In genomic region chr12:113220447-113220846, GRCm38 (mm10) we compare ENCODE assay signal across 8 mouse cellular contexts. TPM values are rescaled to one million over a fixed set of nuclear protein-coding genes. Genes with fewer than 3 reads are reported as not detected.
DNase-seq lines count a peak whose midpoint lies in the region; ATAC-seq and TF ChIP-seq lines count a peak whose summit lies in the region.

No protein-coding gene starts in this region.

- TF ChIP-seq EP300 in stomach, postnatal 0 days (optimal IDR thresholded peaks at IDR 0.05), result no peak

- ATAC-seq in Patski, result peak; percentile 61
- ATAC-seq in heart, embryonic 12.5 days (ENCODE audit: insufficient number of reproducible peaks, low FRiP score), result 0 out of 2 replicates have a peak, but pooled peaks have one; percentile 30
- peak; percentile 47 for ATAC-seq in kidney, embryonic 16.5 days (ENCODE audit: low FRiP score, low TSS enrichment)
- peak; percentile 33 for ATAC-seq in liver, embryonic 12.5 days
- ATAC-seq in stomach, postnatal 0 days (ENCODE audit: low FRiP score, low TSS enrichment), result peak; percentile 50

- DNase-seq in 416B (ENCODE audit: low read depth) (peak; percentile 88), Patski (ENCODE audit: low read depth, low spot score) (peak; percentile 34)
- peak; percentile 54 for DNase-seq in embryo, embryonic 11.5 days (ENCODE audit: low read depth, low spot score)
- peak; percentile 58 to 77 for DNase-seq in natural killer cell, adult 2 months (ENCODE audit: low spot score in 2 of 2)
- peak; percentile 64 for DNase-seq in stomach, postnatal 0 days (ENCODE audit: low spot score)

- POLR2A ChIA-PET in Patski (lab: Charles Lee), result no interaction called here

- 0 out of 2 replicates have a peak, but pooled peaks cover 3% of the 10 kb centered on the region for H3K4me1 ChIP-seq in heart, embryonic 12.5 days (replicated peaks)
- H3K4me1 ChIP-seq in kidney, embryonic 16.5 days (ENCODE audit: insufficient read depth, low read length), result no peaks in the 10 kb centered on the region
- H3K4me1 ChIP-seq in liver, embryonic 12.5 days, result no peaks in the 10 kb centered on the region
- H3K4me1 ChIP-seq in stomach, postnatal 0 days (replicated peaks; ENCODE audit: control insufficient read depth, insufficient read depth), result no peaks in the 10 kb centered on the region

- no peak overlapping the region for H3K4me2 ChIP-seq in heart, embryonic 12.5 days
- no peak overlapping the region for H3K4me2 ChIP-seq in kidney, embryonic 16.5 days (replicated peaks; ENCODE audit: low read depth, low read length)
- no peak overlapping the region for H3K4me2 ChIP-seq in liver, embryonic 12.5 days
- H3K4me2 ChIP-seq in stomach, postnatal 0 days (replicated peaks; ENCODE audit: low read depth), result no peak overlapping the region

- in situ Hi-C loops in Patski (cut with MboI; ENCODE audit: low pct_unique_long_range_greater_than_20kb), result loop anchor here (5.0 to 25.0 kb wide), 4 partner anchors 262 to 942 kb away; no protein-coding TSS in a partner anchor

- no peak overlapping the region for H3K4me3 ChIP-seq in heart, embryonic 12.5 days
- no peak overlapping the region for H3K4me3 ChIP-seq in kidney, embryonic 16.5 days (ENCODE audit: low read length)
- no peak overlapping the region for H3K4me3 ChIP-seq in liver, embryonic 12.5 days
- no peak overlapping the region for H3K4me3 ChIP-seq in stomach, postnatal 0 days (ENCODE audit: low read depth, low read length)

- CTCF ChIA-PET in Patski (lab: Charles Lee), result interaction anchor here (0.7 to 1.2 kb wide), 2 partner anchors 13 to 71 kb away, joined by 3 read pairs; no protein-coding TSS in a partner anchor

- TF ChIP-seq CTCF in Patski (IDR thresholded peaks at IDR 0.05), result peak; percentile 75
- peak; percentile 84 for TF ChIP-seq CTCF in stomach, postnatal 0 days (IDR thresholded peaks at IDR 0.05; ENCODE audit: low read depth)

- H3K9me3 ChIP-seq in heart, embryonic 12.5 days (replicated peaks), result no peaks in the 10 kb centered on the region
- no peaks in the 10 kb centered on the region for H3K9me3 ChIP-seq in kidney, embryonic 16.5 days (ENCODE audit: low read length)
- no peaks in the 10 kb centered on the region for H3K9me3 ChIP-seq in liver, embryonic 12.5 days (replicated peaks)
- no peaks in the 10 kb centered on the region for H3K9me3 ChIP-seq in stomach, postnatal 0 days (ENCODE audit: control insufficient read depth, low read length)

- H3K36me3 ChIP-seq in heart, embryonic 12.5 days, result no peaks in the 10 kb centered on the region
- no peaks in the 10 kb centered on the region for H3K36me3 ChIP-seq in kidney, embryonic 16.5 days (ENCODE audit: insufficient read depth, low read length)
- no peaks in the 10 kb centered on the region for H3K36me3 ChIP-seq in liver, embryonic 12.5 days
- H3K36me3 ChIP-seq in stomach, postnatal 0 days (ENCODE audit: control insufficient read depth, insufficient read depth, low read length), result no peaks in the 10 kb centered on the region

- WGBS in heart, embryonic 12.5 days, result 34% methylated on average over 4 of the region's 4 CpGs
- 33% methylated on average over 4 of the region's 4 CpGs for WGBS in kidney, embryonic 16.5 days
- 31% methylated on average over 4 of the region's 4 CpGs for WGBS in liver, embryonic 12.5 days (ENCODE audit: insufficient replicate concordance)
- 38% methylated on average over 4 of the region's 4 CpGs for WGBS in stomach, postnatal 0 days

- H3K9ac ChIP-seq in heart, embryonic 12.5 days, result no peak overlapping the region
- no peak overlapping the region for H3K9ac ChIP-seq in kidney, embryonic 16.5 days (replicated peaks; ENCODE audit: low read length)
- no peak overlapping the region for H3K9ac ChIP-seq in liver, embryonic 12.5 days
- H3K9ac ChIP-seq in stomach, postnatal 0 days (ENCODE audit: low read length), result no peak overlapping the region

- H3K27me3 ChIP-seq in Patski, result no peaks in the 10 kb centered on the region
- H3K27me3 ChIP-seq in heart, embryonic 12.5 days (replicated peaks), result peaks cover 4% of the 10 kb centered on the region
- H3K27me3 ChIP-seq in kidney, embryonic 16.5 days (ENCODE audit: insufficient read depth, low read length), result no peaks in the 10 kb centered on the region
- H3K27me3 ChIP-seq in liver, embryonic 12.5 days (replicated peaks), result no peaks in the 10 kb centered on the region
- no peaks in the 10 kb centered on the region for H3K27me3 ChIP-seq in stomach, postnatal 0 days (ENCODE audit: control insufficient read depth, insufficient read depth, low read length)

- no peak overlapping the region for H3K27ac ChIP-seq in heart, embryonic 12.5 days (ENCODE audit: poor library complexity, severe bottlenecking)
- no peak overlapping the region for H3K27ac ChIP-seq in kidney, embryonic 16.5 days (ENCODE audit: low read length)
- H3K27ac ChIP-seq in liver, embryonic 12.5 days, result no peak overlapping the region
- no peak overlapping the region for H3K27ac ChIP-seq in stomach, postnatal 0 days (replicated peaks)

RNA-seq across cellular contexts. Expression of gene Tmem121, which starts 34.7 kb away (rescaled TPM):
- polyA plus RNA-seq in Patski (2021), result 12.3 TPM
- polyA plus RNA-seq in heart, embryonic 12.5 days (2016; fragmentation: Nextera tagmentation; extraction: Ambion mirVana), result 2.0 and 2.1 TPM in 2 replicates
- polyA plus RNA-seq in kidney, embryonic 16.5 days (2015; fragmentation: Nextera tagmentation; extraction: Ambion mirVana), result 8.6 and 10.9 TPM in 2 replicates
- 1.0 and 1.2 TPM in 2 replicates for polyA plus RNA-seq in liver, embryonic 12.5 days (2016; fragmentation: Nextera tagmentation; extraction: Ambion mirVana)
- polyA plus RNA-seq in stomach, postnatal 0 days (2015; fragmentation: Nextera tagmentation; extraction: Ambion mirVana), result 4.2 and 4.6 TPM in 2 replicates

Comparison
In these comparisons a context has a peak if more than half of its experiments do, and no peak if none do; other contexts are left out.
1. DNase-seq: peak in every context shown above with its lines; median percentile 88 in 416B; 68 in natural killer cell, adult 2 months; 64 in stomach, postnatal 0 days; 54 in embryo, embryonic 11.5 days; 34 in Patski.